Mouse (Mus musculus) left cerebral cortex, postnatal 4 days (tissue): ENCODE data around the gene Memo1. TPM values are rescaled to one million over a fixed set of nuclear protein-coding genes. Genes with fewer than 3 reads are reported as not detected.

ENCODE experiments used
- total RNA-seq, 2 experiments: library from RNA; stranded (reverse); gene quantifications; 2 replicates each; pipeline ENCODE4 v1.2.3; 2021

Memo1 gene
- total RNA-seq, 2 experiments from 2014 or later, result 72.2 to 80.8 TPM

Other genes with a start within 250 kb of the Memo1 start
- gene Srd5a2, start 247.6 kb downstream of the Memo1 start, total RNA-seq, result not detected
- gene Dpy30, start 28.4 kb upstream of the Memo1 start, total RNA-seq, result 10 to 100 TPM; 73.7 to 74.0 TPM
- gene Spast, start 43.5 kb upstream of the Memo1 start, total RNA-seq, result 100 to 1,000 TPM; 131 to 141 TPM
- gene Slc30a6, start 100.1 kb upstream of the Memo1 start, total RNA-seq, result 10 to 100 TPM; 15.8 to 19.6 TPM
- under 1 TPM; 0.10 to 0.18 TPM for gene Nlrc4, start 163.6 kb upstream of the Memo1 start, total RNA-seq
- 10 to 100 TPM; 40.2 to 40.9 TPM for gene Yipf4, start 194.0 kb upstream of the Memo1 start, total RNA-seq
- 100 to 1,000 TPM; 168 to 170 TPM for gene Birc6, start 232.8 kb upstream of the Memo1 start, total RNA-seq